Mouse (Mus musculus) lung, embryonic 16.5 days (tissue): ENCODE results near the gene Tnnc1. TPM values are rescaled to one million over a fixed set of nuclear protein-coding genes. Genes with fewer than 3 reads are reported as not detected.

Experiments used
- ATAC-seq: fragments of 200-750 bp; cut with Nextera tagmentation; 2 replicates; pipeline ENCODE4 v1.8.0; 2017; ENCODE audit warnings: low read depth, mild to moderate bottlenecking, moderate library complexity
- H3K27ac ChIP-seq: fragments of 300-500 bp; sonication (generic); 2 replicates; pipeline ENCODE4 v1.5.1; 2014; ENCODE audit warnings: mild to moderate bottlenecking, control low read depth, low read length
- H3K27me3 ChIP-seq: fragments of 300-500 bp; sonication (generic); 2 replicates; pipeline ENCODE4 v1.6.1; 2014; ENCODE audit warnings: low read depth, low read length, mixed read lengths; ENCODE audit not compliant: control insufficient read depth, insufficient read depth
- H3K36me3 ChIP-seq: fragments of 300-500 bp; sonication (generic); 2 replicates; pipeline ENCODE4 v1.6.1; 2014; ENCODE audit warnings: low read length; ENCODE audit not compliant: control insufficient read depth, insufficient read depth
- H3K4me1 ChIP-seq: fragments of 300-500 bp; sonication (generic); replicated peaks from 2 replicates; pipeline ENCODE4 v1.6.1; 2014; ENCODE audit warnings: low read length, mixed read lengths; ENCODE audit not compliant: control insufficient read depth, insufficient read depth
- H3K4me2 ChIP-seq: fragments of 300-500 bp; sonication (generic); 2 replicates; pipeline ENCODE4 v1.6.1; 2014; ENCODE audit warnings: low read depth, low read length, control low read depth
- H3K4me3 ChIP-seq: fragments of 300-500 bp; sonication (generic); 2 replicates; pipeline ENCODE4 v1.5.1; 2014; ENCODE audit warnings: mild to moderate bottlenecking, low read length, control low read depth
- H3K9ac ChIP-seq: fragments of 300-500 bp; sonication (generic); 2 replicates; pipeline ENCODE4 v1.6.1; 2014; ENCODE audit warnings: low read length, control low read depth
- H3K9me3 ChIP-seq: fragments of 300-500 bp; sonication (generic); 2 replicates; pipeline ENCODE4 v1.6.1; 2016; ENCODE audit warnings: low read length; ENCODE audit not compliant: control insufficient read depth
- WGBS: fragments of 180-500 bp; shearing (Covaris S2); extraction: QIAGEN DNeasy Blood & Tissue Kit; methylation state at CpG from one replicate; pipeline ENCODE4 v1.1.7; 2014; 5-methylcytosine and 5-hydroxymethylcytosine counted together
- polyA plus RNA-seq: library from polyadenylated mRNA; unstranded; fragments of >200 nt; fragmentation: Nextera tagmentation; extraction: Ambion mirVana; gene quantifications from 2 replicates; pipeline ENCODE4 v1.2.1, GENCODE M21; 2015

The Tnnc1 gene
- polyA plus RNA-seq, 1 experiment from 2014 or later: 113 TPM

GRCm38 (mm10) chr14:31233996-31234591 lies 26.0 kb downstream of the Tnnc1 start:
- H3K4me2 ChIP-seq: no peak overlapping the region
- H3K4me3 ChIP-seq: no peak overlapping the region
- 0 out of 2 replicates have a peak, but pooled peaks cover 2% of the 10 kb centered on the region for H3K36me3 ChIP-seq
- no peaks in the 10 kb centered on the region for H3K9me3 ChIP-seq
- peaks cover 5% of the 10 kb centered on the region; the same call in 1 of the 2 replicates for H3K4me1 ChIP-seq
- H3K27me3 ChIP-seq: no peaks in the 10 kb centered on the region
- WGBS: 9% methylated on average over 11 of the region's 11 CpGs
- ATAC-seq: peak; percentile 26; the same call in 1 of the 2 replicates
- peak overlapping the region; percentile 76 for H3K27ac ChIP-seq
- H3K9ac ChIP-seq: peak overlapping the region; percentile 48

GRCm38 (mm10) chr14:31237101-31237882 lies 29.2 kb downstream of the Tnnc1 start:
- 66% methylated on average over 7 of the region's 7 CpGs for WGBS
- Histone ChIP-seq H3K4me3 (no peak overlapping the region), H3K4me1 (peaks cover 3% of the 10 kb centered on the region; the same call in 1 of the 2 replicates), H3K27me3 (no peaks in the 10 kb centered on the region), H3K4me2 (no peak overlapping the region), H3K9ac (no peak overlapping the region), H3K9me3 (no peaks in the 10 kb centered on the region), H3K36me3 (0 out of 2 replicates have a peak, but pooled peaks cover 2% of the 10 kb centered on the region), H3K27ac (peak overlapping the region; percentile 48; the same call in 1 of the 2 replicates)
- peak; percentile 46 for ATAC-seq

GRCm38 (mm10) chr14:31240528-31240927 lies 32.4 kb downstream of the Tnnc1 start:
- WGBS: 64% methylated on average over 3 of the region's 3 CpGs
- H3K4me1 ChIP-seq: no peaks in the 10 kb centered on the region
- no peak overlapping the region for H3K4me3 ChIP-seq
- no peak overlapping the region for H3K27ac ChIP-seq
- no peaks in the 10 kb centered on the region for H3K9me3 ChIP-seq
- ATAC-seq: no peak
- no peak overlapping the region for H3K4me2 ChIP-seq
- no peak overlapping the region for H3K9ac ChIP-seq
- no peaks in the 10 kb centered on the region for H3K27me3 ChIP-seq
- 0 out of 2 replicates have a peak, but pooled peaks cover 2% of the 10 kb centered on the region for H3K36me3 ChIP-seq

GRCm38 (mm10) chr14:31244777-31245176 lies 36.7 kb downstream of the Tnnc1 start:
- no peaks in the 10 kb centered on the region for H3K9me3 ChIP-seq
- H3K9ac ChIP-seq: no peak overlapping the region
- H3K27me3 ChIP-seq: no peaks in the 10 kb centered on the region
- no peak overlapping the region for H3K4me2 ChIP-seq
- H3K36me3 ChIP-seq: no peaks in the 10 kb centered on the region
- no peak overlapping the region for H3K4me3 ChIP-seq
- 68% methylated on average over 1 of the region's 1 CpGs for WGBS
- H3K27ac ChIP-seq: no peak overlapping the region
- no peak for ATAC-seq
- H3K4me1 ChIP-seq: peaks cover 1% of the 10 kb centered on the region; the same call in 1 of the 2 replicates

- no peak overlapping the region for H3K9ac ChIP-seq
- H3K27me3 ChIP-seq: no peaks in the 10 kb centered on the region
- H3K4me2 ChIP-seq: no peak overlapping the region
- 68% methylated on average over 1 of the region's 1 CpGs for WGBS
- H3K4me1 ChIP-seq: peaks cover 8% of the 10 kb centered on the region
- no peak for ATAC-seq
- no peaks in the 10 kb centered on the region for H3K36me3 ChIP-seq
- no peak overlapping the region for H3K27ac ChIP-seq
- H3K9me3 ChIP-seq: no peaks in the 10 kb centered on the region
- H3K4me3 ChIP-seq: no peak overlapping the region
Measured at GRCm38 (mm10) chr14:31245946-31246345, 37.8 kb downstream of the Tnnc1 start.

GRCm38 (mm10) chr14:31248396-31248795 lies 40.3 kb downstream of the Tnnc1 start:
- Histone ChIP-seq H3K4me3 (no peak overlapping the region), H3K27me3 (no peaks in the 10 kb centered on the region), H3K9me3 (no peaks in the 10 kb centered on the region), H3K9ac (no peak overlapping the region), H3K4me2 (no peak overlapping the region), H3K27ac (no peak overlapping the region), H3K4me1 (peaks cover 15% of the 10 kb centered on the region), H3K36me3 (no peaks in the 10 kb centered on the region; the same call in 1 of the 2 replicates)
- WGBS: 80% methylated on average over 6 of the region's 6 CpGs
- no peak for ATAC-seq

GRCm38 (mm10) chr14:31250222-31251083 lies 42.3 kb downstream of the Tnnc1 start:
- Histone ChIP-seq H3K4me2 (peak overlapping the region; percentile 77), H3K4me3 (peak overlapping the region; percentile 99), H3K9ac (peak overlapping the region; percentile 81), H3K4me1 (peaks cover 15% of the 10 kb centered on the region), H3K9me3 (no peaks in the 10 kb centered on the region), H3K36me3 (peaks cover 18% of the 10 kb centered on the region), H3K27ac (peak overlapping the region; percentile 97), H3K27me3 (no peaks in the 10 kb centered on the region)
- 16% methylated on average over 38 of the region's 38 CpGs for WGBS
- peak; percentile 93 for ATAC-seq

- peak; percentile 96 for ATAC-seq
- WGBS: under 1% methylated on average over 73 of the region's 75 CpGs
- Histone ChIP-seq H3K4me2 (peak within 1 kb of the TSS; percentile 88), H3K36me3 (peaks cover 25% of the 10 kb centered on the region), H3K4me1 (peaks cover 15% of the 10 kb centered on the region), H3K27me3 (no peaks in the 10 kb centered on the region), H3K27ac (peak within 1 kb of the TSS; percentile 97), H3K4me3 (peak within 1 kb of the TSS; percentile 99), H3K9ac (peak within 1 kb of the TSS; percentile 99), H3K9me3 (no peaks in the 10 kb centered on the region)
Measured at GRCm38 (mm10) chr14:31251084-31251604, 43.0 kb downstream of the Tnnc1 start, which contains the start of the genes Phf7 and Bap1. Gene Phf7 (minus strand): TSS chr14:31251317. Gene Bap1 (plus strand): TSS chr14:31251450.
